Mouse (Mus musculus) bone marrow, adult 2 months (tissue): Measurements from ENCODE around the gene Drd3.

Experiments used
- CTCF ChIP-seq: fragments of 200-500 bp; IDR thresholded peaks from 2 replicates; pipeline ENCODE4 v1.5.1; 2011; ENCODE audit warnings: low read length, control low read depth; ENCODE audit not compliant: control insufficient read depth, insufficient read depth
- POLR2A ChIP-seq: fragments of 200-500 bp; IDR thresholded peaks from 2 replicates; pipeline ENCODE4 v1.6.1; 2011; ENCODE audit warnings: low read depth, mild to moderate bottlenecking, control low read depth, low read length, borderline replicate concordance; ENCODE audit not compliant: control insufficient read depth

- TF ChIP-seq CTCF (no peak), POLR2A (no peak)
These were observed 96.0 kb downstream of the Drd3 start for GRCm38 (mm10) chr16:43849839-43850238.
